Mouse (Mus musculus) liver, embryonic 16.5 days (tissue): ENCODE measurements around the gene Nfix. TPM values are rescaled to one million over a fixed set of nuclear protein-coding genes. Genes with fewer than 3 reads are reported as not detected.

Experiments
- ATAC-seq: fragments of 200-750 bp; cut with Nextera tagmentation; 2 replicates; pipeline ENCODE4 v1.8.0; 2017; ENCODE audit warnings: low read depth, mild to moderate bottlenecking, moderate number of reproducible peaks, moderate library complexity
- H3K27ac ChIP-seq: fragments of 300-500 bp; sonication (generic); 2 replicates; pipeline ENCODE4 v1.5.1; 2014; ENCODE audit warnings: mild to moderate bottlenecking, low read length
- H3K27me3 ChIP-seq: fragments of 300-500 bp; sonication (generic); 2 replicates; pipeline ENCODE4 v1.6.1; 2014; ENCODE audit warnings: low read depth, low read length, mixed read lengths; ENCODE audit not compliant: control insufficient read depth, insufficient read depth
- H3K36me3 ChIP-seq: fragments of 300-500 bp; sonication (generic); 2 replicates; pipeline ENCODE4 v1.6.1; 2014; ENCODE audit warnings: mild to moderate bottlenecking; ENCODE audit not compliant: control insufficient read depth, insufficient read depth
- H3K4me1 ChIP-seq: fragments of 300-500 bp; sonication (generic); 2 replicates; pipeline ENCODE4 v1.6.1; 2014; ENCODE audit warnings: low read depth, low read length, mixed read lengths; ENCODE audit not compliant: control insufficient read depth
- H3K4me2 ChIP-seq: fragments of 300-500 bp; sonication (generic); 2 replicates; pipeline ENCODE4 v1.6.1; 2014; ENCODE audit warnings: low read depth, low read length, mixed read lengths
- H3K4me3 ChIP-seq: fragments of 300-500 bp; sonication (generic); 2 replicates; pipeline ENCODE4 v1.5.1; 2014; ENCODE audit warnings: low read depth, mild to moderate bottlenecking, low read length
- H3K9ac ChIP-seq: fragments of 300-500 bp; sonication (generic); 2 replicates; pipeline ENCODE4 v1.6.1; 2014; ENCODE audit warnings: low read depth, low read length
- H3K9me3 ChIP-seq: fragments of 300-500 bp; sonication (generic); replicated peaks from 2 replicates; pipeline ENCODE4 v1.6.1; 2016; ENCODE audit warnings: low read length; ENCODE audit not compliant: control insufficient read depth
- WGBS: fragments of 180-500 bp; shearing (Covaris S2); extraction: QIAGEN DNeasy Blood & Tissue Kit; methylation state at CpG from one replicate; pipeline ENCODE4 v1.1.7; 2014; ENCODE audit not compliant: insufficient replicate concordance; 5-methylcytosine and 5-hydroxymethylcytosine counted together
- polyA plus RNA-seq: library from polyadenylated mRNA; unstranded; fragments of >200 nt; fragmentation: Nextera tagmentation; extraction: Ambion mirVana; gene quantifications from 2 replicates; pipeline ENCODE4 v1.2.1, GENCODE M21; 2015

Gene Nfix
- polyA plus RNA-seq, 1 experiment from 2014 or later = 2.0 TPM

DNA sequence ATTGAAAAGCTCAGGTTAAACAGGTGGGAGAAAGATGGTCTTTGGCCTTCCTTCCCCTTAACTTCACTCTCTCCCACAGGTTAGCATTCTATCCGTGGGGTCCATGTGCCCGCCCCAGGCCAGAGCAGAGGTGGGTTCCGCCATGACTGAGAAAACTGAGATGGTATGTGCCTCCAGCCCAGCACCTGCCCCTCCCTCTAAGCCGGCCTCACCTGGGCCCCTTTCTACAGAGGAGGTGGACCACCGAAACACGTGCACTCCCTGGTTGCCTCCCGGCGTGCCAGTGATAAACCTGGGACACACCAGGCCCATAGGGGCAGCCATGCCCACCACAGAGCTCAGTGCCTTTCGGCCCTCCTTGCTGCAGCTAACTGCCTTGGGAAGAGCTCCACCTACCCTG lies 97.6 kb downstream of the Nfix start:
- Histone ChIP-seq H3K9me3 (no peaks in the 10 kb centered on the region), H3K9ac (peak overlapping the region; percentile 83), H3K27me3 (peaks cover 17% of the 10 kb centered on the region), H3K4me2 (peak overlapping the region; percentile 93), H3K27ac (peak overlapping the region; percentile 98), H3K4me3 (peak overlapping the region; percentile 71), H3K36me3 (peaks cover 28% of the 10 kb centered on the region), H3K4me1 (peaks cover 70% of the 10 kb centered on the region)
- WGBS = 16% methylated on average over 9 of the region's 9 CpGs
- no peak for ATAC-seq

DNA sequence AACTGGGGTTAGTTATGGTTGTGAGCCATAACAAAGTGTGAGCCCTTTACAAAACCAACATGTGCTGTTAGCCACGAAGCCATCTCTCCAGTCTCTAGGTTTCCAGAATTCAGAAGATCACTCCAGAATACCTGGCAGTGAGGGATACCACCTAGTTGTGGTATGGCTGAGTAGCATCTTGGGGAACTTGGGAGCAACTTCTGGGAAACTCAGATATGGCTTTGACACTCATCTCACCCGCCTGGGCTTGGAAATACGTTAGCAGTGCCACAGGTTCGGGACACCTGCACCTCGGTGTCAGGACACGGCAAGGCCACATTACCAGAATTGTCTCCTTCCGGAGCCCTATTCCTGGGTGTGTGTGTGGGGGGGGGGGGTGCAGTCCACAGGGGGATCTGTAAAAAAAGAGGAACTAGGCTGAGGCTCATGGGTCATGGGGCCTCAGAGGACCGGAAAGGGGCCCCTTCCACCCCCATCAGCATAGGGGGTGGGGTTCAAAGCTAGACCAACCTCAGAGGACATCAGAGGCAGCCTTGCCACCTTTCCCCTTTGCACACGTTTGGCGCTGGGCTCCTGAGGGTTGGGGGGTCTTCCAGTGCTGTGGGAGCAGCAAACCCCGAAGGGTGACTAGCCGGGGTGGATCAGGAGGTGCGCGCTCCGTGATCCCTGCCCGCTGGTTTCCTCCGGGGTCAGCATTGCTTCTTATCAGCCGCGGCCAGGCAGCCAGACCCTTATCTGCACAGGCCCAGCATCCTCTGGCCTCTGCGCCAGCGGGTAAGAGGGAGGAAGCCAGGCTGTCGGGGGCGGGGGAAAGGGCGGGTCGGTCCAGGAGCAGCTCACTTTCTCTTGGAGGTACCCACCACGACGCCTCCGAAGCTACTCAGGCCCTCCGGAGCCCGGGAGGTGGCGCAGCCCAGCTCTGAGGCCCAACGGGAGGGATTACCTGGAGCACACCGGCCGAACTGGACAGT lies 98.9 kb downstream of the Nfix start, which contains the start of gene Lyl1:
TSS of gene Lyl1 (plus strand) at position 517 of the 971 bp plus-strand sequence.
- peak; percentile 90 for ATAC-seq
- H3K9ac ChIP-seq = peak within 1 kb of the TSS; percentile 83
- peaks cover 56% of the 10 kb centered on the region for H3K4me1 ChIP-seq
- peak within 1 kb of the TSS; percentile 93 for H3K4me2 ChIP-seq
- peaks cover 4% of the 10 kb centered on the region; the same call in 1 of the 2 replicates for H3K27me3 ChIP-seq
- 2% methylated on average over 34 of the region's 34 CpGs for whole genome bisulfite sequencing
- H3K27ac ChIP-seq = peak within 1 kb of the TSS; percentile 98
- H3K36me3 ChIP-seq = peaks cover 36% of the 10 kb centered on the region
- peak within 1 kb of the TSS; percentile 71 for H3K4me3 ChIP-seq
- H3K9me3 ChIP-seq = no peaks in the 10 kb centered on the region

DNA sequence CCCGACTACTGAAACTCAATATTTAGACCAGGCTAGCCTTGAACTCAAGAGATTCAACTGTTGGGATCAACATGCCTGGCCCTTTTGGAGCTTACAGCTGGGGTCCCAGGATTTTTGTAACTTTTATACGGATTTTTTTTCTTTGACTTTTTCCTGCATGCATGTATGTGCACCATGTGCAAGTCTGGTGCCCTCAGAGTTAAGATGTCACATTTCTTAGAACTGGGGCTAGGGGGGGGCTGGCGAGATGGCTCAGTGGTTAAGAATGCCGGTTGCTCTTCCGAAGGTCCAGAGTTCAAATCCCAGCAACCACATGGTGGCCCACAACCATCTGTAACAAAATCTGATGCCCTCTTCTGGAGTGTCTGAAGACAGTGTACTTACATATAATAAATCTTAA lies 99.6 kb downstream of the Nfix start:
- Histone ChIP-seq H3K4me3 (no peak overlapping the region), H3K9ac (peak overlapping the region; percentile 32; the same call in 1 of the 2 replicates), H3K27ac (peak overlapping the region; percentile 98), H3K27me3 (peaks cover 2% of the 10 kb centered on the region; the same call in 1 of the 2 replicates), H3K36me3 (peaks cover 36% of the 10 kb centered on the region), H3K4me2 (peak overlapping the region; percentile 82; the same call in 1 of the 2 replicates), H3K9me3 (no peaks in the 10 kb centered on the region), H3K4me1 (peaks cover 51% of the 10 kb centered on the region)
- 29% methylated on average over 5 of the region's 5 CpGs for WGBS
- ATAC-seq = no peak

DNA sequence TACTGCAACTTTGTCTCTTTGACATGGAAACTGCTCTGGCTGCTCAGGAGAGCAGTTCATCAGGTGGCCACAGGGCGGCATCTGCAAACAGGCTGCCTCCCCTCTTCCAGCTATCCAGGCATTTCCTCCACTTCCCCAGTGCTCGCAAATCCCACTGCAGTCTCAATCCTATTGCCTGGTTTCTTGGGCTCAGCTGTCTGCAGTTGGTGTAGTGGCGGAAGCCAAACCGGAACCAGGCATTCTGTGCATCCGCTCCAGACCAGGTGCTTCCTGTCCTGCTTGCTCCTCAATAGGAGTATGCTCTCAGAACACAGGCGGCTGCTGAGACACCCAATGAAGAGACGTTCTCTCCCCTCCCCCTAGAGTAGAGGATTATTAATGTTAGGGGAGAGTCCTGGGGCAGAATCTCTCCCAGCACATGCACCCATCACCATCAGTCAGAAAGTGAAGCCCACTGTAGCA lies 100.3 kb downstream of the Nfix start:
- Histone ChIP-seq H3K4me3 (no peak overlapping the region), H3K27me3 (no peaks in the 10 kb centered on the region), H3K9ac (peak overlapping the region; percentile 32), H3K27ac (peak overlapping the region; percentile 98), H3K36me3 (peaks cover 36% of the 10 kb centered on the region), H3K9me3 (no peaks in the 10 kb centered on the region), H3K4me2 (peak overlapping the region; percentile 14), H3K4me1 (peaks cover 45% of the 10 kb centered on the region)
- 18% methylated on average over 7 of the region's 7 CpGs for WGBS
- ATAC-seq = no peak

DNA sequence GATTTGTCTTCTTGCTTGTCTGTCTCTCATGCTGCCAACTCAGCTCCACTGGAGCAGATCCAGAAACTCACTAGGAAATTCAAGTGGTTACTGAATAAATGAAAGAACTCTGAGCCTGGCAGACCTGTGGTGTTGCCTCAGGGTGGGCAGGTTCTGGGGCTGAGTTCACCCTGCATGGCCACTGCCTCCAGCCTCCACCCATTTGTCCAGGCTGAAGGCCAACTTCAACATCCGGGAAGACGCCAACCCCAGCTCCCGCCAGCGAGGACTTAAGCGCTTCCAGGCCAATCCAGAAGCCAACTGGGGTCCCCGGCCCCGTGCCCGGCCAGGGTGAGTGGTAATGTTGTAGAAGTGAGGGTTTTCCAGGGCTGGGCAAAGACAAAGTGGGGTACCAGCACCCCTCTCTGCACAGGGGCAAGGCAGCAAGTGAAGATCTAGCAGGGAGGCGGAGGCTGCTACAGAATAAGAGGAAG lies 101.2 kb downstream of the Nfix start:
- no peak for ATAC-seq
- H3K4me3 ChIP-seq = no peak overlapping the region
- peak overlapping the region; percentile 14; the same call in 1 of the 2 replicates for H3K4me2 ChIP-seq
- H3K9me3 ChIP-seq = no peaks in the 10 kb centered on the region
- peaks cover 32% of the 10 kb centered on the region for H3K36me3 ChIP-seq
- 80% methylated on average over 9 of the region's 9 CpGs for WGBS
- no peak overlapping the region for H3K9ac ChIP-seq
- H3K27ac ChIP-seq = peak overlapping the region; percentile 98
- H3K4me1 ChIP-seq = peaks cover 35% of the 10 kb centered on the region
- no peaks in the 10 kb centered on the region for H3K27me3 ChIP-seq

DNA sequence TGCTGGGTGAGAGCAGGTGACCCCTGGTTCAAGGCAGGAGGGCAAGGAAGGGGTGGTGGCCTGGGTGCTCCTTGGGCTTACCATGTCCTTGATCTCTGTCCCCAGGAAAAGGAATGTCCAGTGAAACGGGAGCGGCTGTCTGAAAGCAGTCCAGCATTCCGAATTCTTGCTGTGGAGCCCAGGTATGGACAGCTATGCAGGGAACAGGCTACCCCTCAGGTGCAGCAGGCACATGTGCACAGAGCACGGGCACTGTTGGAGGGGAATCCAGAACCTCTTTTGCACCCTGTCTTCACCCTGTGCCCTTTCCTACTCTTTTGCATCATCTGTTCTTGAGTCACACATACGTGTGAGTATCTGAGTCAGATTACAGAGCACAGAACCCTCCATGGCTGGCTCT lies 101.9 kb downstream of the Nfix start:
- WGBS = 74% methylated on average over 5 of the region's 5 CpGs
- H3K4me3 ChIP-seq = no peak overlapping the region
- H3K27ac ChIP-seq = no peak overlapping the region
- H3K9me3 ChIP-seq = no peaks in the 10 kb centered on the region
- H3K4me2 ChIP-seq = no peak overlapping the region
- peaks cover 26% of the 10 kb centered on the region for H3K36me3 ChIP-seq
- no peaks in the 10 kb centered on the region for H3K27me3 ChIP-seq
- H3K4me1 ChIP-seq = peaks cover 32% of the 10 kb centered on the region
- H3K9ac ChIP-seq = no peak overlapping the region
- no peak for ATAC-seq

DNA sequence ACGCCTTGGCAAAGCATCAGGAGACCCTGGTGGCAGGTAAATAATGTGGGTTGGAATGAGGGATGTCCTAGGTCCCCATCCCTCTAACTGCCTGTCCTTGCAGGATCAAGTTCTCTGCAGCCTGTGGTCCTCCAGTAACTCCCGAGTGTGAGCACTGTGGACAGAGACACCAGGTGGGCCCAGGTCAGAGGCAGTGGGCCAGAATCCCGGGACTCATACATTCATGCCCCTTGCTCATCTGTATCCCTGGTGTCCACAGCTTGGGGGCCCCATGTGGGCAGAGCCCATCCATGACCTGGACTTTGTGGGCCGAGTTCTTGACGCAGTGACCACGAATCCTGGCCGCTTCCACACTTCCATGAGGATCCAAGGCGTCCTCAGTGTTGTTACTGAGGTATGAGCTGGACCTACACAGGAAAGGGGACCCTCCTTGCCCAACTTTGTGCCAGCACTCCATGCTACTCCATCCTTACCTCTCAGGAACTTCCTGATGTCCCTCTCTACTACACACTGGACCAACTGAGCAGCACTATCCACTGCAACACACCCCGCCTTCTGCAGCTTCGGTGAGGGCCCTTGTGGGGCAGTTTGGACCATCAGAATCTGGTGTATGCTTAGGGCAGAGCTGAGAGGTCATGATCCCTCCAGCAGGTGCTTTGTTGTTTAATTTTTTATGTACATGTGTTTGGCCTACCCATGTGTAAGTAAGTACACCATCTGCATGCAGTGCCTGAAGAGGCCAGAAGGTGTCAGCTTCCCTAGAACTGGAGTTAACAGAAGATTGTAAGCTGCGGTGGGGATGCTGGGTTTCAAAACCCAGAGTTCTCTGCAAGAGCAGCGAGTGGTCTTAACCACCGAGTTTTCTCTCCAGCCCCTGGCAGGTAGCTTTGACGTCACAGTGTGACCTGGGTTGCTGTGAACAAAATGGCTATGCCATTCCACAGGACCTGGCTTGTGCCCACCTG lies 102.7 kb downstream of the Nfix start:
- peaks cover 19% of the 10 kb centered on the region for H3K36me3 ChIP-seq
- H3K9ac ChIP-seq = no peak overlapping the region
- no peak overlapping the region for H3K27ac ChIP-seq
- ATAC-seq = no peak
- no peak overlapping the region for H3K4me2 ChIP-seq
- H3K9me3 ChIP-seq = no peaks in the 10 kb centered on the region
- no peaks in the 10 kb centered on the region for H3K27me3 ChIP-seq
- 74% methylated on average over 14 of the region's 14 CpGs for WGBS
- H3K4me1 ChIP-seq = peaks cover 32% of the 10 kb centered on the region
- H3K4me3 ChIP-seq = no peak overlapping the region

DNA sequence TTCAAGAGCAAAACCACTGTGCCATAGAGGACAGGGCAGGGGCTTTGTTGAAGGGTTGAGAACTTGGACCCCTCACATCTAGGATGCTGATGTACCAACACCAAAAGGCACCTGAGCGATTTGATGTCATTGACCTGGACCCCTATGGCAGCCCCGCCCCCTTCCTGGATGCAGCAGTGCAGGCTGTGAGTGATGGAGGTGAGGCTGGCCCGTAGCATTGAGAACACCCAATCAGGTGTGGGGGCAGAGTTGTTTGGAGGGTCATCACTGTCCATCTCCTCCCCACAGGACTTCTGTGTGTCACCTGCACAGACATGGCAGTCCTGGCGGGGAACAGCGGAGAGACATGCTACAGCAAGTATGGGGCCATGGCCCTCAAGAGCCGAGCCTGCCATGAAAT lies 105.0 kb downstream of the Nfix start:
- Histone ChIP-seq H3K4me1 (peaks cover 22% of the 10 kb centered on the region), H3K36me3 (peaks cover 22% of the 10 kb centered on the region), H3K9ac (no peak overlapping the region), H3K27ac (no peak overlapping the region), H3K4me2 (no peak overlapping the region), H3K27me3 (no peaks in the 10 kb centered on the region), H3K4me3 (no peak overlapping the region), H3K9me3 (no peaks in the 10 kb centered on the region)
- 81% methylated on average over 6 of the region's 6 CpGs for WGBS
- ATAC-seq = no peak
